Mouse (Mus musculus): Measurements from ENCODE around the gene Uncx.
"Not testable (repeated sequence)": the region's sequence is repeated elsewhere in the genome, so short reads cannot be mapped to it uniquely, and the experiment has no call there.

DNA sequence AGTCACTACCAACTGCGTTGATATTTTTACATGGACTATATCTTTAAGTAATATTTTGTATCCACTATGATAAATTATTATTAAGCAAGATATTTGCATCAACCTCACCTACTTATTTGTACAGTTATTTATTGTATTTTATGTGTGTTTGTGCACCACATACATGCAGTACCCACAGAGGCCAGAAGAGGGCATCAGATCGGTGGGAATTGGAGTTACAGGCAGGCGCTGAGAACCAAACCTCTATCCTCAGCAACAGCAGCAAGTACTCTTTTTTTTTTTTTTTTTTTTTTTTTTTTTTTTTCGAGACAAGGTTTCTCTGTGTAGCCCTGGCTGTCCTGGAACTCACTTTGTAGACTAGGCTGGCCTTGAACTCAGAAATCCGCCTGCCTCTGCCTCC is 44.2 kb downstream of the Uncx start:
- not testable (repeated sequence) for TF ChIP-seq EP300 (IDR thresholded peaks at IDR 0.05; ENCODE audit: low read depth)
- peak; percentile 38 for TF ChIP-seq CTCF (IDR thresholded peaks at IDR 0.05; ENCODE audit: low read depth)

All from liver, postnatal 0 days (tissue).